Mouse (Mus musculus): ENCODE data around the gene Mark3. TPM values are rescaled to one million over a fixed set of nuclear protein-coding genes. Genes with fewer than 3 reads are reported as not detected.

Mark3 gene
- polyA plus RNA-seq, 1 experiment from 2014 or later, result 73.6 TPM

GRCm38 (mm10) chr12:111666380-111666779 lies 92.1 kb downstream of the Mark3 start:
- Histone ChIP-seq H3K9me3 (ENCODE audit: control insufficient read depth, low read length) (no peaks in the 10 kb centered on the region), H3K9ac (ENCODE audit: low read depth, low read length) (no peak overlapping the region), H3K36me3 (ENCODE audit: control insufficient read depth, insufficient read depth, low read length) (no peaks in the 10 kb centered on the region), H3K4me3 (ENCODE audit: low read length) (no peak overlapping the region), H3K4me2 (replicated peaks; ENCODE audit: low read depth, low read length) (no peak overlapping the region), H3K4me1 (ENCODE audit: control insufficient read depth, insufficient read depth, low read length) (peaks cover 27% of the 10 kb centered on the region), H3K27me3 (ENCODE audit: control insufficient read depth, insufficient read depth, low read length) (peaks cover 10% of the 10 kb centered on the region; the same call in 1 of the 2 replicates), H3K27ac (ENCODE audit: low read depth, low read length) (no peak overlapping the region)
- ATAC-seq (ENCODE audit: low FRiP score, low TSS enrichment), result no peak
- 77% methylated on average over 13 of the region's 13 CpGs for WGBS

- H3K9me3 ChIP-seq (ENCODE audit: control insufficient read depth, low read length), result no peaks in the 10 kb centered on the region
- peaks cover 33% of the 10 kb centered on the region for H3K4me1 ChIP-seq (ENCODE audit: control insufficient read depth, insufficient read depth, low read length)
- H3K27ac ChIP-seq (ENCODE audit: low read depth, low read length), result no peak overlapping the region
- H3K9ac ChIP-seq (ENCODE audit: low read depth, low read length), result no peak overlapping the region
- H3K4me3 ChIP-seq (ENCODE audit: low read length), result no peak overlapping the region
- no peak overlapping the region for H3K4me2 ChIP-seq (replicated peaks; ENCODE audit: low read depth, low read length)
- WGBS, result 88% methylated on average over 5 of the region's 5 CpGs
- no peak for ATAC-seq (ENCODE audit: low FRiP score, low TSS enrichment)
- H3K36me3 ChIP-seq (ENCODE audit: control insufficient read depth, insufficient read depth, low read length), result no peaks in the 10 kb centered on the region
- H3K27me3 ChIP-seq (ENCODE audit: control insufficient read depth, insufficient read depth, low read length), result peaks cover 20% of the 10 kb centered on the region
These were observed 93.1 kb downstream of the Mark3 start for GRCm38 (mm10) chr12:111667421-111667820.

GRCm38 (mm10) chr12:111668457-111668912 lies 94.2 kb downstream of the Mark3 start:
- H3K27ac ChIP-seq (ENCODE audit: low read depth, low read length), result peak overlapping the region; percentile 86

GRCm38 (mm10) chr12:111669000-111669788 lies 94.9 kb downstream of the Mark3 start:
- Histone ChIP-seq H3K27ac (ENCODE audit: low read depth, low read length) (peak overlapping the region; percentile 86), H3K36me3 (ENCODE audit: control insufficient read depth, insufficient read depth, low read length) (no peaks in the 10 kb centered on the region), H3K9me3 (ENCODE audit: control insufficient read depth, low read length) (no peaks in the 10 kb centered on the region), H3K4me1 (ENCODE audit: control insufficient read depth, insufficient read depth, low read length) (peaks cover 31% of the 10 kb centered on the region), H3K27me3 (ENCODE audit: control insufficient read depth, insufficient read depth, low read length) (peaks cover 37% of the 10 kb centered on the region), H3K9ac (ENCODE audit: low read depth, low read length) (peak overlapping the region; percentile 48), H3K4me3 (ENCODE audit: low read length) (peak overlapping the region; percentile 18; the same call in 1 of the 2 replicates), H3K4me2 (replicated peaks; ENCODE audit: low read depth, low read length) (peak overlapping the region; percentile 43)
- ATAC-seq (ENCODE audit: low FRiP score, low TSS enrichment), result 0 out of 2 replicates have a peak, but pooled peaks have one; percentile 5
- 67% methylated on average over 23 of the region's 23 CpGs for WGBS

More at GRCm38 (mm10) chr12:111668457-111668912, 94.2 kb downstream of the Mark3 start:
- peak overlapping the region; percentile 18 for H3K4me3 ChIP-seq (ENCODE audit: low read length)
- peak; percentile 48 for ATAC-seq (ENCODE audit: low FRiP score, low TSS enrichment)
- H3K4me2 ChIP-seq (replicated peaks; ENCODE audit: low read depth, low read length), result peak overlapping the region; percentile 43
- H3K27me3 ChIP-seq (ENCODE audit: control insufficient read depth, insufficient read depth, low read length), result peaks cover 30% of the 10 kb centered on the region
- no peaks in the 10 kb centered on the region for H3K9me3 ChIP-seq (ENCODE audit: control insufficient read depth, low read length)
- H3K9ac ChIP-seq (ENCODE audit: low read depth, low read length), result peak overlapping the region; percentile 48; the same call in 1 of the 2 replicates
- WGBS, result 2% methylated on average over 8 of the region's 8 CpGs
- peaks cover 37% of the 10 kb centered on the region for H3K4me1 ChIP-seq (ENCODE audit: control insufficient read depth, insufficient read depth, low read length)
- no peaks in the 10 kb centered on the region for H3K36me3 ChIP-seq (ENCODE audit: control insufficient read depth, insufficient read depth, low read length)

GRCm38 (mm10) chr12:111669961-111670360 lies 95.6 kb downstream of the Mark3 start:
- Histone ChIP-seq H3K36me3 (ENCODE audit: control insufficient read depth, insufficient read depth, low read length) (no peaks in the 10 kb centered on the region), H3K4me3 (ENCODE audit: low read length) (no peak overlapping the region), H3K9me3 (ENCODE audit: control insufficient read depth, low read length) (no peaks in the 10 kb centered on the region), H3K4me2 (replicated peaks; ENCODE audit: low read depth, low read length) (no peak overlapping the region), H3K27me3 (ENCODE audit: control insufficient read depth, insufficient read depth, low read length) (peaks cover 42% of the 10 kb centered on the region), H3K4me1 (ENCODE audit: control insufficient read depth, insufficient read depth, low read length) (peaks cover 28% of the 10 kb centered on the region), H3K27ac (ENCODE audit: low read depth, low read length) (no peak overlapping the region), H3K9ac (ENCODE audit: low read depth, low read length) (no peak overlapping the region)
- WGBS, result 54% methylated on average over 8 of the region's 8 CpGs
- ATAC-seq (ENCODE audit: low FRiP score, low TSS enrichment), result no peak

GRCm38 (mm10) chr12:111670371-111670971 lies 96.1 kb downstream of the Mark3 start:
- H3K9ac ChIP-seq (ENCODE audit: low read depth, low read length), result no peak overlapping the region
- peak overlapping the region; percentile 92 for H3K4me2 ChIP-seq (replicated peaks; ENCODE audit: low read depth, low read length)
- peak overlapping the region; percentile 60 for H3K4me3 ChIP-seq (ENCODE audit: low read length)
- 11% methylated on average over 28 of the region's 29 CpGs for WGBS
- no peaks in the 10 kb centered on the region for H3K36me3 ChIP-seq (ENCODE audit: control insufficient read depth, insufficient read depth, low read length)
- H3K27ac ChIP-seq (ENCODE audit: low read depth, low read length), result no peak overlapping the region
- ATAC-seq (ENCODE audit: low FRiP score, low TSS enrichment), result no peak
- peaks cover 42% of the 10 kb centered on the region for H3K27me3 ChIP-seq (ENCODE audit: control insufficient read depth, insufficient read depth, low read length)
- H3K4me1 ChIP-seq (ENCODE audit: control insufficient read depth, insufficient read depth, low read length), result peaks cover 28% of the 10 kb centered on the region
- H3K9me3 ChIP-seq (ENCODE audit: control insufficient read depth, low read length), result no peaks in the 10 kb centered on the region

- H3K4me3 ChIP-seq (ENCODE audit: low read length), result peak overlapping the region; percentile 60
- peaks cover 42% of the 10 kb centered on the region for H3K27me3 ChIP-seq (ENCODE audit: control insufficient read depth, insufficient read depth, low read length)
- under 1% methylated on average over 35 of the region's 35 CpGs for WGBS
- peak overlapping the region; percentile 92 for H3K4me2 ChIP-seq (replicated peaks; ENCODE audit: low read depth, low read length)
- H3K36me3 ChIP-seq (ENCODE audit: control insufficient read depth, insufficient read depth, low read length), result no peaks in the 10 kb centered on the region
- ATAC-seq (ENCODE audit: low FRiP score, low TSS enrichment), result no peak; the same call in 1 of the 2 replicates
- H3K4me1 ChIP-seq (ENCODE audit: control insufficient read depth, insufficient read depth, low read length), result peaks cover 28% of the 10 kb centered on the region
- no peaks in the 10 kb centered on the region for H3K9me3 ChIP-seq (ENCODE audit: control insufficient read depth, low read length)
- H3K9ac ChIP-seq (ENCODE audit: low read depth, low read length), result peak overlapping the region; percentile 54
- H3K27ac ChIP-seq (ENCODE audit: low read depth, low read length), result no peak overlapping the region
These were observed 96.7 kb downstream of the Mark3 start for GRCm38 (mm10) chr12:111670976-111671375.

GRCm38 (mm10) chr12:111671431-111671902 lies 97.1 kb downstream of the Mark3 start:
- Histone ChIP-seq H3K9ac (ENCODE audit: low read depth, low read length) (peak overlapping the region; percentile 54), H3K4me2 (replicated peaks; ENCODE audit: low read depth, low read length) (peak overlapping the region; percentile 92), H3K4me1 (ENCODE audit: control insufficient read depth, insufficient read depth, low read length) (peaks cover 28% of the 10 kb centered on the region), H3K4me3 (ENCODE audit: low read length) (peak overlapping the region; percentile 60), H3K27ac (ENCODE audit: low read depth, low read length) (no peak overlapping the region), H3K9me3 (ENCODE audit: control insufficient read depth, low read length) (no peaks in the 10 kb centered on the region), H3K27me3 (ENCODE audit: control insufficient read depth, insufficient read depth, low read length) (peaks cover 42% of the 10 kb centered on the region), H3K36me3 (ENCODE audit: control insufficient read depth, insufficient read depth, low read length) (no peaks in the 10 kb centered on the region)
- peak; percentile 22; the same call in 1 of the 2 replicates for ATAC-seq (ENCODE audit: low FRiP score, low TSS enrichment)
- under 1% methylated on average over 34 of the region's 34 CpGs for WGBS

All from kidney, embryonic 14.5 days (tissue).